Mouse (Mus musculus): ENCODE measurements at regions not wholly inside any gene's neighbourhood (a gene's known extent, or its start where the extent isn't known, plus 50 kb on each side); places are given as distances from the start of the nearest gene placed in this dataset.

DNA sequence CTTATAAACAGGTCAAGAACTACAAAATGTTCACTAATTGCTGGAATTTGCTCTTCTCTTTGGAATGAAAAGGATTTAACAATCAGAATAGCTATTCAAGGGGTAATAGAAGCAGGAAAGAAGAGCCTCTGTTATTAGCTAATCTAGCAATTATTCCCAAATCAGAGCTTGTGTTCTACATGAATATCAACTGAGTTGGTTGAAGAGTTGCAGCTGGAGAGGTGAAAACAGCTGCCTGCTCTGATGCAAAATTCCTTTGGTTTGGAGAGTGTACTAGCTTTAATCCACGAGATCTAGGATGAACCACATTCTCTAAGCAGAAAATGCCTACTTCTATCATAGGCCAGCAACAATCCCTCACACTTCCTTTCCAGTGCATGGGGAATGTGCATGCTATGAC lies 674.8 kb downstream of the Gsdmc2 start:
- TF ChIP-seq USF2 (IDR thresholded peaks at IDR 0.05; ENCODE audit: borderline replicate concordance in 1 of 2, insufficient read depth in 1 of 2, low read depth in 1 of 2, low read length in 2 of 2), result no peak
- TF ChIP-seq CHD1 (IDR thresholded peaks at IDR 0.05; ENCODE audit: low read depth, low read length), result no peak
- TF ChIP-seq JUND (IDR thresholded peaks at IDR 0.05; ENCODE audit: low read depth, low read length), result no peak
- no peak for TF ChIP-seq BHLHE40 (IDR thresholded peaks at IDR 0.05; ENCODE audit: borderline replicate concordance, low read depth, low read length)
- TF ChIP-seq GATA1 (IDR thresholded peaks at IDR 0.05; ENCODE audit: low read depth, low read length), result no peak
- TF ChIP-seq TAL1 (IDR thresholded peaks at IDR 0.05; ENCODE audit: low read length), result no peak
- no peak for TF ChIP-seq HCFC1 (IDR thresholded peaks at IDR 0.05; ENCODE audit: low read depth, low read length)
